Mouse (Mus musculus): ENCODE data around the gene Dynlt1f.
"Not testable (repeated sequence)": the region's sequence is repeated elsewhere in the genome, so short reads cannot be mapped to it uniquely, and the experiment has no call there.

Dynlt1f gene

GRCm38 (mm10) chr17:6621976-6622375, 33.7 kb downstream of the Dynlt1f start:
- DNase-seq: not testable (repeated sequence)

DNA sequence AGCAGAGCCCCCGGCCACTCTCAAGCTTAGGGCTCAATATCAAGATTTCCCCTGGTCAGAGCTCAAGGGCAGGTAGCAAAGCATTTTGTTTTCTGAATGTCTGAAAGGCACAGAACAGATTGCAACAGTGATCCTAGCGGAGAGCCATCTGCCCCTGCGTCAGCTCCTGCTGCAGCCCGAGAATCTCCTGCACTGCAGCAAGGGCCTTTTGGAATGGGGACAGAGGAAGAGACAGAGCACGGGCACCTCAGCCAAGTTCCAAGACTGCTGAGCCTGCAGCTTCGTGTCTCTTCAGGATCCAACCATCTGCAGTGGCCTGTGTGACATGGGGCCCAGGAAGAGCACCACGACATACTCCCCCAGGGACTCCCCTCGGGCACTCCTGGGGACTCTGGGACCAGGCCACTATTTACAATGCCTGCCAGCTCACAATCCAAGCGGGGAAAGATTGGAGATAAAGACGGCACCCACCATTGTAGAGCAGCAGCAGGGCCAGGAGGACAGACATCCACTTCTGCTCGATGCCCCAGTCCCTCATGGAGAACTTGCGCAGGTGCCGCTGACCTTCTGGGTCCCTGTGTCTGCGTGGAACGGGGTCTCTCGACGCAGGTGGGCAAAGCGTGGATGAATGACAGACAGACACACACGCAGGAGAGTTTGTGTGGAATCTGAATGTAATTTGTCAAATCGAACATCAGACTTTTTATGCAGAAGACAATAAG, 34.8 kb downstream of the Dynlt1f start:
- DNase-seq: peak; percentile 63 to 66

- not testable (repeated sequence) for DNase-seq
Observed at GRCm38 (mm10) chr17:6620035-6620434, 35.7 kb downstream of the Dynlt1f start.

GRCm38 (mm10) chr17:6619271-6619670, 36.4 kb downstream of the Dynlt1f start:
- DNase-seq: peak in 1 of 2 experiments; percentile 54

- not testable (repeated sequence) for DNase-seq
Observed at GRCm38 (mm10) chr17:6617689-6618400, 37.9 kb downstream of the Dynlt1f start.

- not testable (repeated sequence) for DNase-seq
Observed at GRCm38 (mm10) chr17:6616731-6617130, 39.0 kb downstream of the Dynlt1f start.

DNA sequence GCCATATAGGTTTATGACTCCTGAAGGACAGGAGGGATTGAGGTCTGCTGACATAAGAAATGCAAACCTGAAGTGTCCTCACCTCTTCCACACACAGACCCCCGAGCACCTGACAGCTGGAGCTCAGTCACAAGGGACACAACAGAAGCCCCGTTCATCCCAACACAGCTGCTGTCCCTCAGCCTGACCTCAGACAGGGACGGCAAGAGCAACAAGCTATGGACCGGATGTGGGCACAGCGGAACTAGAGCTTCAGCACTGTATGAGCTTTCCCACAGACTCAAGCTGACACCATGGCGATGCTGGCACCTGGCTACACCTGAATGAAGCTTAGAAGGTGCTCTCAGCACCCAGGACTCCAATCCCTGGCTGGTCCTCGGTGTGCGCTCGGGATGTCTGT, 41.4 kb downstream of the Dynlt1f start:
- DNase-seq: not testable (repeated sequence)

- DNase-seq: not testable (repeated sequence)
Observed at GRCm38 (mm10) chr17:6613524-6613923, 42.2 kb downstream of the Dynlt1f start.

DNA sequence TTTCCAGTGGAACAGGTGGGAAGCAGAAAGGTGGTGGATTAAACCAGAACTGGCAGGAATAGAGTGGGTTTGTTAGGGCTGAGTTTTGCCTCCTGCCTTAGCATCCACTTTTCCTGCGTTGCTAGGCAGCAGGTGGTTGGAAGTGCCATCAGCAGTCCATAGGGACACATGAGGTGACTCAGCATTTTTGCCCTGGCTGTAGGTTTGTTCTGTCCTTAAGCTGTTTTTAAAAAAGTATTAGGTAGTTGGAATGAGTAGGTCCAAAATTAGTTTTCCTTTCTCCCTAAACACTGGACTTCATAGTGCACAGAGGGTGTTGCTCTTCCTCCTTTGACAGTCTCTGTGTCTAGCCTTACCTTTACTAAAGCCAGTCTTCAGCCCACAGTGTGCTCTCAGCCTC, 50.4 kb downstream of the Dynlt1f start:
- DNase-seq: not testable (repeated sequence)

- DNase-seq: not testable (repeated sequence)
Observed at GRCm38 (mm10) chr17:6602205-6602604, 53.5 kb downstream of the Dynlt1f start.

- DNase-seq: peak; percentile 71 to 82
Observed at GRCm38 (mm10) chr17:6601204-6601911, 54.3 kb downstream of the Dynlt1f start, which contains the start of gene Dynlt1c. TSS of gene Dynlt1c (plus strand) at chr17:6601671.

- peak in 1 of 2 experiments; percentile 48 for DNase-seq
Observed at GRCm38 (mm10) chr17:6600216-6600911, 55.3 kb downstream of the Dynlt1f start.

DNA sequence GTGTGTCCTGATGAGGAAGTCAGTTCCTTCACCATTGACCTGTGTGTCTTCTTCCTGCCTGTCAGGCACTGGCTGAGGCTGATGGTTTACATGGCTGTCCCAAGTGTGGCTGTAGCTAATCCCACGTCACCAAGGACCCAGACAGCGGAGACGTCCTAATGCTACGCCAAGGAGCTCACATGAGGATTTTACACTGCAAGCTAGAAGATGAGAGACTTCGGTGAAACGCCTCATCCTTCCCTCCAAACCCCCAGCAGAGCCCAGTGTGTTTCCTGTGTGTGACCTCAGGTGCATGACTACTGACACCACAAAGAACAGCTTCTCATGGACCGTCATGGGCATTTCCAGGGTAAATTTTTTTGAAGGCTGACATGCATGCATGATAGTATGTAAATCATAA, 57.3 kb downstream of the Dynlt1f start:
- not testable (repeated sequence) for DNase-seq
